Mouse (Mus musculus) lung, adult 2 months (tissue): ENCODE data around the gene Arf5.

ENCODE experiments used
- CTCF ChIP-seq: fragments of 200-500 bp; IDR thresholded peaks from 2 replicates; pipeline ENCODE4 v1.5.1; 2011; ENCODE audit warnings: mild to moderate bottlenecking, low read length, control low read depth; ENCODE audit not compliant: insufficient read depth
- POLR2A ChIP-seq: fragments of 200-500 bp; IDR thresholded peaks from 2 replicates; pipeline ENCODE4 v1.6.1; 2011; ENCODE audit warnings: low read depth, mild to moderate bottlenecking, control low read depth, low read length, borderline replicate concordance; ENCODE audit errors: extremely low read depth

- TF ChIP-seq CTCF (no peak), POLR2A (no peak)
Measured at GRCm38 (mm10) chr6:28396853-28397457, 26.4 kb upstream of the Arf5 start.
